Mouse (Mus musculus) myocyte (in vitro differentiated cells): ENCODE measurements around the gene Ccdc24. TPM values are rescaled to one million over a fixed set of nuclear protein-coding genes. Genes with fewer than 3 reads are reported as not detected.

Experiments
- H3K27me3 ChIP-seq: one replicate; pipeline ENCODE4 v1.6.1; 2011; ENCODE audit not compliant: control insufficient read depth, insufficient read depth, insufficient read length
- H3K36me3 ChIP-seq: one replicate; pipeline ENCODE4 v1.6.1; 2011; ENCODE audit not compliant: control insufficient read depth, insufficient read depth
- H3K4me2 ChIP-seq: one replicate; pipeline ENCODE4 v1.6.1; 2011; ENCODE audit warnings: low read depth, control low read depth
- H3K4me3 ChIP-seq: one replicate; pipeline ENCODE4 v1.5.1; 2011; ENCODE audit warnings: mild to moderate bottlenecking, control low read depth, moderate library complexity
- H3K79me2 ChIP-seq: one replicate; pipeline ENCODE4 v1.6.1; 2011; ENCODE audit not compliant: control insufficient read depth, insufficient read depth
- H3ac ChIP-seq: one replicate; pipeline ENCODE4 v1.6.1; 2011; ENCODE audit not compliant: control insufficient read depth, insufficient read length
- CEBPB ChIP-seq: IDR thresholded peaks from 2 replicates; pipeline ENCODE4 v1.6.1; 2011; ENCODE audit warnings: mild to moderate bottlenecking, moderate library complexity; ENCODE audit not compliant: poor library complexity, insufficient read depth, severe bottlenecking
- E2F4 ChIP-seq: IDR thresholded peaks from one replicate; pipeline ENCODE4 v1.6.1; 2011; ENCODE audit warnings: mild to moderate bottlenecking, control low read depth, moderate library complexity; ENCODE audit not compliant: insufficient read depth
- MAX ChIP-seq: IDR thresholded peaks from one replicate; pipeline ENCODE4 v1.6.1; 2011; ENCODE audit warnings: low read depth, mild to moderate bottlenecking, control low read depth
- MYOD1 ChIP-seq, 3 experiments: IDR thresholded peaks; one replicate each; pipeline ENCODE4 v1.6.1; 2011; ENCODE audit warnings: control low read depth in 2 of 3, low read depth in 2 of 3, mild to moderate bottlenecking in 2 of 3, moderate library complexity in 1 of 3; ENCODE audit not compliant: insufficient read length in 2 of 3, control insufficient read depth in 1 of 3
- MYOG ChIP-seq, 3 experiments: IDR thresholded peaks; one replicate each; pipeline ENCODE4 v1.6.1; 2011; ENCODE audit warnings: control low read depth in 2 of 3, low read depth in 2 of 3, mild to moderate bottlenecking in 2 of 3; ENCODE audit not compliant: insufficient read length in 2 of 3, control insufficient read depth in 1 of 3, insufficient read depth in 1 of 3
- POLR2A ChIP-seq: IDR thresholded peaks from one replicate; pipeline ENCODE4 v1.6.1; 2011; ENCODE audit warnings: low read depth, mild to moderate bottlenecking, control low read depth, moderate library complexity; ENCODE audit not compliant: insufficient read length
- POLR2AphosphoS2 ChIP-seq: IDR thresholded peaks from one replicate; pipeline ENCODE4 v1.6.1; 2011; ENCODE audit warnings: low read depth, control low read depth; ENCODE audit not compliant: insufficient read length
- REST ChIP-seq: IDR thresholded peaks from one replicate; pipeline ENCODE4 v1.6.1; 2011; ENCODE audit warnings: mild to moderate bottlenecking, control low read depth, moderate library complexity; ENCODE audit not compliant: insufficient read depth, insufficient read length
- SRF ChIP-seq: IDR thresholded peaks from one replicate; pipeline ENCODE4 v1.6.1; 2011; ENCODE audit warnings: low read depth; ENCODE audit not compliant: control insufficient read depth, insufficient read length
- TCF12 ChIP-seq: IDR thresholded peaks from one replicate; pipeline ENCODE4 v1.6.1; 2011; ENCODE audit warnings: mild to moderate bottlenecking, control low read depth; ENCODE audit not compliant: poor library complexity, insufficient read depth, severe bottlenecking
- TCF3 ChIP-seq: IDR thresholded peaks from one replicate; pipeline ENCODE4 v1.6.1; 2011; ENCODE audit warnings: low read depth, control low read depth; ENCODE audit not compliant: insufficient read length
- USF1 ChIP-seq: IDR thresholded peaks from one replicate; pipeline ENCODE4 v1.6.1; 2011; ENCODE audit warnings: low read depth, mild to moderate bottlenecking, control low read depth, moderate library complexity
- polyA plus RNA-seq: library from polyadenylated mRNA; unstranded; fragments of >200 nt; fragmentation: generic; extraction: Trizol; gene quantifications from one replicate; pipeline ENCODE4 v1.2.1, GENCODE M21; 2012; ENCODE audit warnings: missing spikeins

Ccdc24 gene
- 1.8 TPM for polyA plus RNA-seq

DNA sequence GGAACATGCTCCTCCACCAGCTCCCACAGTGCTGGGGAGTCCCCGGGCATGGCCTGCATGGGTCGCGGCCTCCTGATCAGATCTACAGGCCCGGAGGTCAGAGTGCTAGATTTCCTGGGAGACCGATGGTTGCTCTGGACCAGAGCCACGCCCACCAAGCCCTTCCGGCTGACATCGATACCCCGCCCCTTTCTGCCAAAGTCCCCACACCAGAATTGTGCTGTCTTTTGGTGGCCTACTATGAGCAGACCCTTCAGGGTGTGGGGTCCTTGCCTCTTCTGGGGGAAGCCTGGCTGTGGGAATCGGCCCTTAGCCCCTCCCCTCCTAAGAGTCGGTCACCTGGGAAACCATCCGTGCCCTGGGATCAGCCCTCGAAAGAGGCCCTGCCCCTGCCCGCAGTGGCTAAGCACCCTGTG, at the start of gene Ccdc24:
TSS of gene Ccdc24 (minus strand) at position 87 of the 416 bp plus-strand sequence.
- TF ChIP-seq POLR2AphosphoS2 (peak; percentile 67), E2F4 (no peak), CEBPB (no peak)
- no peaks in the 10 kb centered on the region for H3K27me3 ChIP-seq
- peaks cover 12% of the 10 kb centered on the region for H3K36me3 ChIP-seq
- H3ac ChIP-seq = no peak within 1 kb of the TSS
- no peak within 1 kb of the TSS for H3K4me2 ChIP-seq
- H3K79me2 ChIP-seq = no peaks in the 10 kb centered on the region
- H3K4me3 ChIP-seq = no peak within 1 kb of the TSS

DNA sequence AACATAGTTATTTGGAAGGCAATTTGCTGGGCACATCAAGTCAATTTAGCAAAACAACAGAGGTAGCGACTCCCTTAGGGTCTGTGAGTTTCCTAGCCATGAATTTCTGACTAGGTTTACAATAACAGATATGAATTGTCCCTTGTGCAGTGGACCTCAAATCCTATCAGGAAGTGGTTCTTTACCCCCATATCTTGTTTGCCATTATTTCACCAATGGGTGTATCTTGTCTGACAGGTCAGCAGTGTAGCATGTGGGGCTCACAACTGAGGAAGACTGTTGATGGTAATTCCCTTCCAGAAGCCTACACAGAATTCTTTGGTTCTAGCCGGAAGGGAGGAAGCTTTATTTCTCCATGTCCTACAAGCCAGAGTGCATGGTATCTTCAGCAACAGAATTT, 49.0 kb upstream of the Ccdc24 start:
- TF ChIP-seq E2F4 (no peak), CEBPB (no peak), USF1 (no peak), REST (no peak), TCF12 (no peak), MYOD1 (IDR thresholded peaks at IDR 0.05; ENCODE audit: control insufficient read depth in 1 of 3, insufficient read length in 2 of 3, low read depth in 2 of 3) (no peak), SRF (no peak), MYOG (IDR thresholded peaks at IDR 0.05; ENCODE audit: control insufficient read depth in 1 of 3, insufficient read depth in 1 of 3, insufficient read length in 2 of 3, low read depth in 2 of 3) (no peak), MAX (no peak), POLR2A (no peak), POLR2AphosphoS2 (no peak), TCF3 (no peak)
- Histone ChIP-seq H3K4me3 (no peak overlapping the region), H3K36me3 (no peaks in the 10 kb centered on the region), H3K27me3 (no peaks in the 10 kb centered on the region), H3ac (no peak overlapping the region), H3K79me2 (no peaks in the 10 kb centered on the region), H3K4me2 (no peak overlapping the region)

DNA sequence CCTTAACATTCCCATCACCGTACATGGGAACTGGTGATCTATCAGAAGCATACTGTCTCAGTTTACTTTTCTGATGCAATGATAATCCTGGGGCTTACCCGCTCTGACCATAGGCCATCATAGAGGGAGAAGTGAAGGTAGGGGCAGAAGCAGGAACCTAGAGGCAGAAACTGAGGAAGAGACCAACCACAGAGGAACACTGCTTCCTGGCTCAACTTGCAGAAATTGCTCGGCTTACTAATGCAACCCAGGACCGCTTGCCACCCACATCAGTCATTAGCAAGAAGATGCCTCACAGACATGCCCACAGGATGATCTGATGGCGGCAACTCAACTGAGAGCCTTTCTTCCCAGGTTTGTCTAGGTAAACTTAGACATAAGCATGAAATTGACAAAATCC, 46.4 kb upstream of the Ccdc24 start:
- Histone ChIP-seq H3K4me2 (no peak overlapping the region), H3K27me3 (no peaks in the 10 kb centered on the region), H3K79me2 (peaks cover 9% of the 10 kb centered on the region), H3ac (no peak overlapping the region), H3K36me3 (no peaks in the 10 kb centered on the region), H3K4me3 (no peak overlapping the region)
- TF ChIP-seq USF1 = no peak
- TF ChIP-seq SRF = no peak
- no peak for TF ChIP-seq TCF3
- TF ChIP-seq MYOG (IDR thresholded peaks at IDR 0.05; ENCODE audit: control insufficient read depth in 1 of 3, insufficient read depth in 1 of 3, insufficient read length in 2 of 3, low read depth in 2 of 3) = no peak
- TF ChIP-seq POLR2A = no peak
- no peak for TF ChIP-seq MYOD1 (IDR thresholded peaks at IDR 0.05; ENCODE audit: control insufficient read depth in 1 of 3, insufficient read length in 2 of 3, low read depth in 2 of 3)

DNA sequence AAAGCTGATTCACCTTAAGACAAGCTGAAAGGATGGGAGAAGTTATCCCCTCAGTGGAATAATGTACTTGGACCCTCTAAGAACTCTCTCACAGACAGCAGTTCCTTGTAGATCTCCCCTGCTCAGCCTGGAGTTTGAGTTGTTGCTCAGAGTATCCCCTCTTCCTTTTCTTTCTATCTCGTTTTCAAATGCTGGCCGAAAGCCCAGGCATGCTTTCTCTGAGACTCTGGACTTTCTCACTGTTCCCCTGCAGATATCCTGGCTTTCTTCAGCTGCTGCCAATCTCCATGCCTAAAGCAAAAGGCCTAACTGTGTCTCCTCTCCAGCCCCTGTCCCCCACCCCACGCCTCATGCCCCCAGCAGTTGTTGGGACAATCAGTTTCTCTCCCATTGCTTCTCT, 45.9 kb upstream of the Ccdc24 start:
- no peak for TF ChIP-seq E2F4
- no peak for TF ChIP-seq POLR2AphosphoS2
- TF ChIP-seq POLR2A = no peak
- no peak for TF ChIP-seq TCF3
- TF ChIP-seq TCF12 = no peak
- TF ChIP-seq USF1 = no peak
- no peak for TF ChIP-seq MYOD1 (IDR thresholded peaks at IDR 0.05; ENCODE audit: control insufficient read depth in 1 of 3, insufficient read length in 2 of 3, low read depth in 2 of 3)
- TF ChIP-seq MYOG (IDR thresholded peaks at IDR 0.05; ENCODE audit: control insufficient read depth in 1 of 3, insufficient read depth in 1 of 3, insufficient read length in 2 of 3, low read depth in 2 of 3) = no peak
- H3K36me3 ChIP-seq = no peaks in the 10 kb centered on the region
- H3K27me3 ChIP-seq = no peaks in the 10 kb centered on the region
- H3ac ChIP-seq = no peak overlapping the region
- H3K79me2 ChIP-seq = peaks cover 14% of the 10 kb centered on the region
- no peak overlapping the region for H3K4me2 ChIP-seq
- H3K4me3 ChIP-seq = no peak overlapping the region

DNA sequence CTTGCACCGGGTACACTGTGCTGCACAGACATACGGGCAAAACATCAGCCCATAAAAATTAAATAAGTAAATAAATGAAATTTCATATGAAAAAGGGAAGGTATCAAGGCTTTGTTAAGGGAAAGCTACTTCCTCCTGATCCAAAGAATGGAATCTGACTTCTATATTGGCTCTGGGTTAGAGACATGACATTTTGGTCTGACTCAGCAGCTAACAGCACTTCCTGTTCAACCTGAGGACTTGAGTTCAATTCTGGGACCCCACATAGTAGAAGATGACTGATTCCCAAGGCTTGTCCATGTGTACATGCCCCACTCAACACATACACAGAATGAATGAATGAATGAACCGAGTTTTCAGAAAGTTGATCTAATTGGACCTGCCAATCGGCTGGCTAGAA, 45.5 kb upstream of the Ccdc24 start:
- Histone ChIP-seq H3K27me3 (no peaks in the 10 kb centered on the region), H3K4me3 (no peak overlapping the region), H3ac (no peak overlapping the region), H3K4me2 (no peak overlapping the region), H3K36me3 (no peaks in the 10 kb centered on the region), H3K79me2 (peaks cover 18% of the 10 kb centered on the region)
- TF ChIP-seq MYOD1 (IDR thresholded peaks at IDR 0.05; ENCODE audit: control insufficient read depth in 1 of 3, insufficient read length in 2 of 3, low read depth in 2 of 3) = no peak
- TF ChIP-seq REST = no peak
- no peak for TF ChIP-seq E2F4
- no peak for TF ChIP-seq POLR2A
- TF ChIP-seq MYOG (IDR thresholded peaks at IDR 0.05; ENCODE audit: control insufficient read depth in 1 of 3, insufficient read depth in 1 of 3, insufficient read length in 2 of 3, low read depth in 2 of 3) = no peak
- TF ChIP-seq TCF12 = no peak
- TF ChIP-seq MAX = no peak
- no peak for TF ChIP-seq CEBPB
- no peak for TF ChIP-seq POLR2AphosphoS2
- no peak for TF ChIP-seq SRF
- no peak for TF ChIP-seq USF1
- TF ChIP-seq TCF3 = no peak
